ENCODE assay signal across 8 mouse cellular contexts in genomic region chr4:97868307-97868937, GRCm38 (mm10).
A peak's percentile ranks its signal among the peaks of the same experiment; 100 is the strongest.
DNase-seq lines count a peak whose midpoint lies in the region; ATAC-seq and TF ChIP-seq lines count a peak whose summit lies in the region.

No protein-coding gene starts in this region.

- WGBS in forebrain, embryonic 10.5 days, result 93% methylated on average over 10 of the region's 10 CpGs
- 93% methylated on average over 10 of the region's 10 CpGs for WGBS in forebrain, embryonic 11.5 days
- WGBS in heart, adult 2 months, result 12% methylated on average over 10 of the region's 10 CpGs
- 62% methylated on average over 10 of the region's 10 CpGs for WGBS in liver, embryonic 15.5 days (ENCODE audit: insufficient replicate concordance)
- WGBS in small intestine, adult 2 months, result 69% methylated on average over 10 of the region's 10 CpGs

- H3K4me3 ChIP-seq in forebrain, embryonic 10.5 days, result no peak overlapping the region
- no peak overlapping the region for H3K4me3 ChIP-seq in forebrain, embryonic 11.5 days (ENCODE audit: low read depth, low read length)
- peak overlapping the region; percentile 52 for H3K4me3 ChIP-seq in heart, adult 2 months
- H3K4me3 ChIP-seq in liver, embryonic 15.5 days (replicated peaks), result no peak overlapping the region
- peak overlapping the region; percentile 51; the same call in 1 of the 2 replicates for H3K4me3 ChIP-seq in small intestine, adult 2 months (ENCODE audit: low read depth, low read length)

- ATAC-seq in forebrain, embryonic 11.5 days (replicated peaks; ENCODE audit: low FRiP score), result no peak
- peak; percentile 63 for ATAC-seq in liver, embryonic 15.5 days (ENCODE audit: insufficient read depth)

- no peaks in the 10 kb centered on the region for H3K27me3 ChIP-seq in forebrain, embryonic 10.5 days (ENCODE audit: poor library complexity, severe bottlenecking)
- no peaks in the 10 kb centered on the region for H3K27me3 ChIP-seq in forebrain, embryonic 11.5 days (ENCODE audit: control insufficient read depth, insufficient read depth, low read length)
- H3K27me3 ChIP-seq in heart, adult 2 months (ENCODE audit: control insufficient read depth, insufficient read depth, low read length), result no peaks in the 10 kb centered on the region
- no peaks in the 10 kb centered on the region for H3K27me3 ChIP-seq in liver, embryonic 15.5 days
- H3K27me3 ChIP-seq in small intestine, adult 2 months (ENCODE audit: control insufficient read depth, insufficient read depth, low read length), result no peaks in the 10 kb centered on the region

- H3K36me3 ChIP-seq in forebrain, embryonic 10.5 days (replicated peaks), result 0 out of 2 replicates have a peak, but pooled peaks cover 3% of the 10 kb centered on the region
- no peaks in the 10 kb centered on the region for H3K36me3 ChIP-seq in forebrain, embryonic 11.5 days (ENCODE audit: control insufficient read depth, insufficient read depth, low read length)
- H3K36me3 ChIP-seq in heart, adult 2 months (ENCODE audit: control insufficient read depth, insufficient read depth, low read length), result peaks cover 25% of the 10 kb centered on the region
- no peaks in the 10 kb centered on the region for H3K36me3 ChIP-seq in liver, embryonic 15.5 days (replicated peaks)
- H3K36me3 ChIP-seq in small intestine, adult 2 months (ENCODE audit: control insufficient read depth, insufficient read depth, low read length), result no peaks in the 10 kb centered on the region

- no peak for TF ChIP-seq CTCF in heart, adult 2 months (IDR thresholded peaks at IDR 0.05)
- TF ChIP-seq CTCF in small intestine, adult 2 months (IDR thresholded peaks at IDR 0.05; ENCODE audit: extremely low read depth, insufficient read length, insufficient replicate concordance, low read depth, low read length), result no peak

- H3K9ac ChIP-seq in forebrain, embryonic 11.5 days (ENCODE audit: low read length), result no peak overlapping the region
- H3K9ac ChIP-seq in heart, adult 2 months (ENCODE audit: low read depth, low read length), result peak overlapping the region; percentile 11
- no peak overlapping the region for H3K9ac ChIP-seq in liver, embryonic 15.5 days

- H3K4me1 ChIP-seq in forebrain, embryonic 10.5 days, result peaks cover 27% of the 10 kb centered on the region
- peaks cover 7% of the 10 kb centered on the region; the same call in 1 of the 2 replicates for H3K4me1 ChIP-seq in forebrain, embryonic 11.5 days (replicated peaks; ENCODE audit: control insufficient read depth, insufficient read depth, low read length)
- H3K4me1 ChIP-seq in heart, adult 2 months (ENCODE audit: control insufficient read depth, insufficient read depth, low read length), result peaks cover 32% of the 10 kb centered on the region
- H3K4me1 ChIP-seq in liver, embryonic 15.5 days (replicated peaks), result peaks cover 8% of the 10 kb centered on the region; the same call in 1 of the 2 replicates
- H3K4me1 ChIP-seq in small intestine, adult 2 months (ENCODE audit: control insufficient read depth, insufficient read depth, insufficient read length, low read length), result peaks cover 2% of the 10 kb centered on the region; the same call in 1 of the 2 replicates

- DNase-seq in forebrain, embryonic 10.5 days (ENCODE audit: extremely low spot score, low spot score), result no peak
- DNase-seq in forebrain, embryonic 11.5 days (ENCODE audit: low spot score), result no peak
- DNase-seq in brain, adult 2 months (ENCODE audit: low read depth, low spot score), result peak; percentile 66
- peak in 1 of 2 experiments; percentile 78 for DNase-seq in heart, adult 2 months
- DNase-seq in kidney, adult 18-20 months, result peak; percentile 71
- no peak for DNase-seq in right cerebral cortex, postnatal 36 days (ENCODE audit: low spot score in 2 of 2)

- H3K4me2 ChIP-seq in forebrain, embryonic 11.5 days (ENCODE audit: low read depth, low read length, severe bottlenecking), result no peak overlapping the region
- H3K4me2 ChIP-seq in liver, embryonic 15.5 days, result peak overlapping the region; percentile 41

- no peak for TF ChIP-seq POLR2A in heart, adult 2 months (IDR thresholded peaks at IDR 0.05; ENCODE audit: insufficient read depth, low read depth, low read length)
- no peak for TF ChIP-seq POLR2A in small intestine, adult 2 months (IDR thresholded peaks at IDR 0.05; ENCODE audit: low read depth, low read length)

- peak overlapping the region; percentile 35; the same call in 1 of the 2 replicates for H3K27ac ChIP-seq in forebrain, embryonic 10.5 days
- no peak overlapping the region for H3K27ac ChIP-seq in forebrain, embryonic 11.5 days (ENCODE audit: low read depth, low read length)
- peak overlapping the region; percentile 97 for H3K27ac ChIP-seq in heart, adult 2 months
- H3K27ac ChIP-seq in liver, embryonic 15.5 days (replicated peaks), result peak overlapping the region; percentile 74
- H3K27ac ChIP-seq in small intestine, adult 2 months (ENCODE audit: insufficient read depth, low read depth, low read length), result peak overlapping the region; percentile 85

- TF ChIP-seq EP300 in heart, adult 2 months (IDR thresholded peaks at IDR 0.05; ENCODE audit: insufficient read depth, low read depth, low read length), result 0 out of 2 replicates have a peak, but pooled peaks have one; percentile 24

- intact Hi-C loops in heart, adult 2 months (cut with DNase I), result loop anchor here (2.0 to 5.0 kb wide), 5 partner anchors 54 to 240 kb away; no protein-coding TSS in a partner anchor

- H3K9me3 ChIP-seq in forebrain, embryonic 10.5 days, result no peaks in the 10 kb centered on the region
- H3K9me3 ChIP-seq in forebrain, embryonic 11.5 days (ENCODE audit: control insufficient read depth, low read length), result no peaks in the 10 kb centered on the region
- no peaks in the 10 kb centered on the region for H3K9me3 ChIP-seq in liver, embryonic 15.5 days (replicated peaks)

- peaks cover 4% of the 10 kb centered on the region for H3K79me2 ChIP-seq in heart, adult 2 months (replicated peaks; ENCODE audit: control insufficient read depth, insufficient read depth, low read length)

Comparison
In these comparisons a context has a peak if more than half of its experiments do, and no peak if none do; other contexts are left out.
1. DNase-seq: peak in brain, adult 2 months (single experiment) and kidney, adult 18-20 months (single experiment); none in forebrain, embryonic 10.5 days (single experiment), forebrain, embryonic 11.5 days (single experiment) and right cerebral cortex, postnatal 36 days (0 of 2).
2. H3K4me3 ChIP-seq: peak in heart, adult 2 months (single experiment) and small intestine, adult 2 months (single experiment); none in forebrain, embryonic 10.5 days (single experiment), forebrain, embryonic 11.5 days (single experiment) and liver, embryonic 15.5 days (single experiment).